Mouse (Mus musculus) erythroblast, embryonic 14.5 days (primary cell): ENCODE results near the gene Prdm16. TPM values are rescaled to one million over a fixed set of nuclear protein-coding genes. Genes with fewer than 3 reads are reported as not detected.

Experiments used
- H3K27me3 ChIP-seq: 2 replicates; pipeline ENCODE4 v1.6.1; 2012; ENCODE audit warnings: inconsistent platforms; ENCODE audit not compliant: control insufficient read depth
- H3K36me3 ChIP-seq: 2 replicates; pipeline ENCODE4 v1.6.1; 2012; ENCODE audit warnings: mild to moderate bottlenecking, inconsistent platforms; ENCODE audit not compliant: control insufficient read depth
- H3K4me1 ChIP-seq: 2 replicates; pipeline ENCODE4 v1.6.1; 2012; ENCODE audit warnings: inconsistent platforms; ENCODE audit not compliant: control insufficient read depth
- H3K4me3 ChIP-seq: replicated peaks from 2 replicates; pipeline ENCODE3; 2012; ENCODE audit warnings: moderate library complexity, mild to moderate bottlenecking, inconsistent platforms
- H3K9me3 ChIP-seq: 2 replicates; pipeline ENCODE4 v1.6.1; 2012; ENCODE audit warnings: low read length, inconsistent platforms, mixed read lengths; ENCODE audit not compliant: control insufficient read depth
- GATA1 ChIP-seq: IDR thresholded peaks from 2 replicates; pipeline ENCODE4 v1.6.1; 2012; ENCODE audit warnings: low read length, inconsistent platforms, mixed read lengths
- TAL1 ChIP-seq: IDR thresholded peaks from 3 replicates; pipeline ENCODE4 v1.6.1; 2012; ENCODE audit warnings: low read length, inconsistent platforms, mixed read lengths
- polyA plus RNA-seq: library from polyadenylated mRNA; stranded (reverse); fragments of >175 nt; gene quantifications from 2 replicates; pipeline ENCODE4 v1.2.3, GENCODE M21; 2012

Gene Prdm16
- polyA plus RNA-seq, 1 experiment, result 0.12 TPM

DNA sequence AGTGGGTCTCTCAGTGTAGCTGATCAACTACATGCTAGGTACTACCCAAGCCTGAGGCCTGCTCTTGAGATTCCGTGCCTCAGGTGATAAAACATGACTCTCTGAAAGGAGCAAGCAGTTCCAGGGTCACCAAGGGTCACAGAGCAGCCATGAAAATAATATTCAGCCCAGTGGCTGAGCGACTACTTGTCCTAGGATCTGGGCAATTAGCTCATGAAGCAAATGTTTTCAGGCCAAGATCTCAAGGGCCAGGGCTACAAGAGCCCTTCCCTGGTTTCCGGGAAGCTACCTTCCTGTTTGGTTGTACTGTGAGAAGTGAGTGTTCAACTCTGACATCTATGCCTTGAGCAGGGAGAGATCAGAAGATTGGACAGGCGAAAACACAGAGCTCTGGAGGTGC lies 186.6 kb downstream of the Prdm16 start:
- TF ChIP-seq GATA1, result no peak

DNA sequence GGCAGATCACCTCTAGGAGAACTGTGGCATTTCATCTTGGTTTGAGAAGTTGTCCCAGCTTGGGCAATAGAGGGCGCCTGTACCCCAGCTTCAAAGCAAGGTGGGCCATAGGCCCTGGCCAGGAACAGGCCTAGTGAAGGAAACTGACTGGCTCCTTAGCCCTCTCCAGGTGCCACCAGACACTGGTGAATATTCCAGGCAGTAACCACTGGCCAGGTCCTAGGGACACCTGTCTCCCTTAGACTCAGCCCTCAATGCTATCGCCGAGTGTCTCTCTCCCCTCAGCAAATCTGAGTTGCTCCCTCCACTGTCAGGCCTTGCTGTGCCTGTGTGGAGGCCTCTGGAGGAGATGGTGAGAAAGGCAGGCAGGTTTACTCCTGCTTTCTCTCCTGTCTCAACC lies 187.3 kb downstream of the Prdm16 start:
- Histone ChIP-seq H3K27me3 (no peaks in the 10 kb centered on the region), H3K9me3 (no peaks in the 10 kb centered on the region), H3K4me3 (no peak overlapping the region), H3K4me1 (no peaks in the 10 kb centered on the region), H3K36me3 (no peaks in the 10 kb centered on the region)
- TF ChIP-seq GATA1 (no peak), TAL1 (no peak)

More for the DNA sequence above, 186.6 kb downstream of the Prdm16 start:
- Histone ChIP-seq H3K27me3 (no peaks in the 10 kb centered on the region), H3K4me1 (no peaks in the 10 kb centered on the region), H3K4me3 (no peak overlapping the region), H3K9me3 (no peaks in the 10 kb centered on the region), H3K36me3 (no peaks in the 10 kb centered on the region)

DNA sequence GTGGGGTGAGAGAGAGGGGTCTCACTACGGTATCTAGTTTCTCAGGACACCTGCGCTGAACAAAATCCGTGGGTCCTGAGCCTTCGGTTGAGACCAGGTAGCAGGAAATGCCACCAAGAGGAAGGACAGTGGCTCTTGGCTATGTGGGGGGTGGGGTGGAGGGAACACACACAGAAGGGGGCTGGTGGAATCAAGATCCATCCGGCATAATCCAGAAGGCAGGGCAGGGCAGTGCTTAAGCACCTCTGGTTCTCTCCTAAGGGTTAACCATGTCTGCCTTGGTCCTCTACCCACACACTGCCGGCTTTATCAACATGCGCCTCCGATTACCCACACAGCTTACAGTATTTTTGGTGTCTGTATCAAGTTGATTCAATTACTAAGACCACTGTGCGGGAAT lies 191.0 kb downstream of the Prdm16 start:
- no peaks in the 10 kb centered on the region for H3K9me3 ChIP-seq
- H3K36me3 ChIP-seq, result no peaks in the 10 kb centered on the region
- no peaks in the 10 kb centered on the region for H3K27me3 ChIP-seq
- no peak overlapping the region for H3K4me3 ChIP-seq
- no peaks in the 10 kb centered on the region for H3K4me1 ChIP-seq
- no peak for TF ChIP-seq TAL1

DNA sequence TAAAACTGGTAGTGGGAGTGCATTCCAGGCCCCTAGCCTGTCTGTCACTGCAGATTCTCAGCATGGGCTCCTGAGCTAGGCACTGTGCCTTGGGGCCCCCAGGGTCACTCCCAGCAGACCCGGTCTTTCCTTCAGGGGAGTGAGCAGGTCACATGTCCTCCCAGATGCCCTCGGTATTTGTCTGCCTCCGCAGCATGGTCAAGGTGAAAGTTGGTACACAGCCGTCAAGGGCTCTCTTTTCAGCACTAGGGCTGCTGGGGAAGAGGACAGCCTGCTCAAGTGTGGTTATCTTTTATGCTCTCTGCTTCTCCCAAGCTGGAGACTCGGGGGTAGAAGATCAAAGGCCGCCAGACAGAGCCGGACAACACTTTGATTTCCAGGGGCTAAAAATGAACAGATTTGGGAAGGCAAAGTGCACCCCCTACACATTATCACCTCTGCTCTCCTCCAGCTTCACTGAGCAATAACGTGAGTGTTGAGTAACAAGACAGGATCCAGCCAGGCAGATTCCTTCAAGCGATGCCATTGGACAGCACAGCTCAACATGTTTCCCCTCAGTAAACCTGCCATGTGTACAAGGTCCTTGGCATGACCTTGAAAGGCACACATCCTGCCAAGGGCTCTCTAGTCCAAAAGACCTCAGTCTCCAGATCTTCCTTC lies 193.9 kb downstream of the Prdm16 start:
- TF ChIP-seq GATA1 (no peak), TAL1 (no peak)
- H3K36me3 ChIP-seq, result no peaks in the 10 kb centered on the region
- no peaks in the 10 kb centered on the region for H3K4me1 ChIP-seq
- H3K27me3 ChIP-seq, result no peaks in the 10 kb centered on the region
- H3K9me3 ChIP-seq, result no peaks in the 10 kb centered on the region
- H3K4me3 ChIP-seq, result no peak overlapping the region

DNA sequence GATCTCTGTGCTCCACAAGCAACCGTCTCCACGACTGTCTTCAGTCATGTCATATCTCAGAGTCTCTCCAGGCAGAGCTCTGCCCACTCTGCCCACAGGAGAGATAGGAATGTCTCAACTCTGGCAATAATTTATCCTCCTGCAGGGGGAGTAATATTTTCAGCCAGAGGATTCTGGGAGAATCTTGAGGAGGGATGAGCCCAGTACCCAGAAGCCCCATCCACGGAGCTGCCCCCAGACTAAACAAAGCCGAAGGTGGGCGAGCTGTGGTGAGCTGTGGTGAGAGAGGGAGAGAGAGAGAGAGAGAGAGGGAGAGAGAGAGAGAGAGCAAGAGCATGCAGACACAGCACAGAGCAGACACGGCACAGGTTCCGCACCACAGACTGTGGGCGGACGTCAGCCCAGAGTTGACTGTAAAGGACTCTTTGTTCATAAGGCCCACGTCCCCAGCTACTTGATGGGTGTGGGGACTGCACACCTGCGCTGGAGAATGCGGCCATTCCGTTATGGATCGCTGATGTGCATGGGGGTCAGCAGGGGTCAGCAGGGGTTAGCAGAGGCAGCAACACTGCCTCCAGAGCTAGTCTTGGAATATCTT lies 197.1 kb downstream of the Prdm16 start:
- Histone ChIP-seq H3K4me1 (no peaks in the 10 kb centered on the region), H3K4me3 (no peak overlapping the region), H3K36me3 (no peaks in the 10 kb centered on the region), H3K27me3 (no peaks in the 10 kb centered on the region), H3K9me3 (no peaks in the 10 kb centered on the region)
- no peak for TF ChIP-seq GATA1
- TF ChIP-seq TAL1, result no peak

DNA sequence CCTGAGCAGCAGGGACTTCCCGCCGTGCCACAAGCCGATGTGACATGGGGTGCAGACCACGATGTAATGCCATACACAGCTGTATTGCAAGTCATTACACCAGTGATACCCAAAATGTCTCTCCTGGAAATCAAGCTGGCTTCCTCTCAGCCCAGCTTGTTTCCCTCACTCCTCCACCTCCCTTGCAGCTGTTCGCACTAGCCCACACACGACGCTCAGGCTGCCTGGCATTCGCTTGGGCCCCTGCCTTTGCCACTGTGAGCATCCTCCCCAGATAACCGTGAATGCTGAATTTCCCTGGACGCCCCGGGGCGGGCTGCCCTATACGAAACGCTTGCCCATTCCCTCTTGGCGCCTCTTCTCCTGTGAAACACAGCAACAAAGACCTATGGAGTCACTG lies 198.1 kb downstream of the Prdm16 start:
- Histone ChIP-seq H3K4me1 (no peaks in the 10 kb centered on the region), H3K4me3 (no peak overlapping the region), H3K27me3 (no peaks in the 10 kb centered on the region), H3K9me3 (no peaks in the 10 kb centered on the region), H3K36me3 (no peaks in the 10 kb centered on the region)
- no peak for TF ChIP-seq TAL1
- no peak for TF ChIP-seq GATA1

DNA sequence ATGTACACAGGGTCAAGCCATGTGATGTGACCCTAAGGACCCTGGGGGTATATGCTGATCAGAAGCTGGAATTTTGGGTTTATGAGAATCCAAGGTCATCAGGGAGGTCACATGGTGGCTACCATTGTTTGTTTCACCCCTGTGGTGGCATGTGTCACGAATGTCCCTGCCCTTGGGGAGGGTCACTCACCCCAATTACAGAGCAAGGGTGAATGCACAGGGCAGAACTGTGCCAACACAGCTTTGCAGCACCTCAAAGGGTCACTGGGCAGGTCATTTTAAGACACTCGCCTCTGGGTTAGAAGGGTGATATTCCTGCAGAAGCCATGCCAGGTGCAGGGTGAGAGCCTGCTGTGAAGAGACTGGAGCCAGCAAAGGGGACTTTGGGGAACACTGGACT lies 206.9 kb downstream of the Prdm16 start:
- Histone ChIP-seq H3K9me3 (no peaks in the 10 kb centered on the region), H3K4me3 (no peak overlapping the region), H3K36me3 (no peaks in the 10 kb centered on the region), H3K27me3 (no peaks in the 10 kb centered on the region), H3K4me1 (no peaks in the 10 kb centered on the region)
- TF ChIP-seq GATA1 (no peak), TAL1 (no peak)

DNA sequence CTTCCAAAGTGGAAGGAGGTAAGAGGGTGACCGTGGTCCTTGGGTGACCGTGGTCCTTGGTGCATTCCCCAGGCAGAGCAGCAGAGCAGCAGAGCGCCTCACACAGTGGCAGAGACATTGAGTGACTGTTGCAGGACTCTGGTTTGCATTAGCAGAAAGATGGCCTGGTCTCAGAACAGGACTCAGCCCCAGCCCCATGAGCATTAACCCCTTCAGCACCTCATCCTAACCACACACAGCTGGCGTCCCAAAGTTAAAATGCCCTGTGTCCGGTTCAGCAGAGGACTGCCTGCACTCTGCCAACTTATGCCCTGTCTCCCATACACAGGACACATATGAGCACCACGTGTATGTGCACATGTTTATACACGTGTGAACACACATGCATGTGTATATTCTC lies 209.8 kb downstream of the Prdm16 start:
- H3K4me3 ChIP-seq, result no peak overlapping the region
- no peaks in the 10 kb centered on the region for H3K27me3 ChIP-seq
- H3K4me1 ChIP-seq, result no peaks in the 10 kb centered on the region
- H3K36me3 ChIP-seq, result no peaks in the 10 kb centered on the region
- no peaks in the 10 kb centered on the region for H3K9me3 ChIP-seq
- TF ChIP-seq GATA1 (no peak), TAL1 (no peak)

DNA sequence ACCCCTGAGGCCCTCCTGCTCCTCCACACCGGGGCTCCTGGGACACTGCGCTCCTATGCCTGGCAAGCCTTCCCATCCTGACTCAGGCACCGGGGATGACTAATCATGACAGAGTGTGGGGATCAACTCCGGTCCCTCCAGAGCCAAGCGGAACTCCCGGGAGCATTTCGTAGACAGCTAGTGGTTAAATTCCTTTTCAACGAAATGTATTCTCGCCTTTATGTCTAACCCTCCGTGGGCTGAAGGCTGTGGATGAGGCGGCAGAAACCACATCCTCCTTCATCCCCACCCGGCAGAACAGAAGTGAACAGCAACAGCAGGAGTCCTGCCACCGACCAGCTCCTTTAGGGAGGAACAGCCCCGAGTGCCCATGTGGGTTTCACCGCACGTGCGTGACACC lies 211.4 kb downstream of the Prdm16 start:
- Histone ChIP-seq H3K4me1 (no peaks in the 10 kb centered on the region), H3K9me3 (no peaks in the 10 kb centered on the region), H3K4me3 (no peak overlapping the region), H3K27me3 (no peaks in the 10 kb centered on the region), H3K36me3 (no peaks in the 10 kb centered on the region)
- TF ChIP-seq GATA1 (no peak), TAL1 (no peak)

DNA sequence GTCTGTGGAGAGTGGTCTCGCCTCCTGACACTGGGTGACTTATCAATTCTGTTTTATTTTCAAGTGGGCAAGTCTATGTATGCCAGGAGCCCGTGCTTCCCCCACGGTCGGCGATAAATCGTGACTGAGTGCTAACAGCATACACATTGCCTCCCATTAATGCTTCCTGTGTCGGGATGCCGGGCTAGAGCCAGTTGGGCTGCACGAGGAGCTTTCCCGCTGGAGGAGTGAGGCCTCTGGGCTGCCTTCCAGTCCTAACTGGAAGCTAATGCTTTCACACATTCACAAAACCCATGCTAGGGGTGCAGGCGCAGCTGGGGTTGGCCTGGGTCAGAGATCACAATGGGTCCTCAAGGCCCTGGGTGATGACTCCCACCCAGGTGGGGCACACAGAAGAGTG lies 212.0 kb downstream of the Prdm16 start:
- TF ChIP-seq TAL1 (no peak), GATA1 (no peak)
- H3K4me3 ChIP-seq, result no peak overlapping the region
- H3K9me3 ChIP-seq, result no peaks in the 10 kb centered on the region
- H3K4me1 ChIP-seq, result no peaks in the 10 kb centered on the region
- no peaks in the 10 kb centered on the region for H3K27me3 ChIP-seq
- no peaks in the 10 kb centered on the region for H3K36me3 ChIP-seq
